Mouse (Mus musculus): Measurements from ENCODE around the gene B4galt7. TPM values are rescaled to one million over a fixed set of nuclear protein-coding genes. Genes with fewer than 3 reads are reported as not detected.

The B4galt7 gene
- total RNA-seq, 2 experiments from 2014 or later, result 23.1 to 23.8 TPM

Other genes with a start within 250 kb of the B4galt7 start
- 10 to 100 TPM; 44.7 to 49.4 TPM for gene Lman2, start 237.1 kb upstream of the B4galt7 start, total RNA-seq (2021)
- 10 to 100 TPM; 28.6 to 37.0 TPM for gene Rgs14, start 230.2 kb upstream of the B4galt7 start, total RNA-seq (2021)
- not detected for gene Slc34a1, start 201.7 kb upstream of the B4galt7 start, total RNA-seq (2021)
- under 1 TPM in 1 of 2 experiments, not detected in 1; 0.75 TPM for gene Pfn3, start 184.7 kb upstream of the B4galt7 start, total RNA-seq (2021)
- 1 to 10 TPM in 1 of 2 experiments, under 1 TPM in 1; 0.37 to 1.2 TPM for gene F12, start 173.1 kb upstream of the B4galt7 start, total RNA-seq (2021)
- gene Grk6, start 154.8 kb upstream of the B4galt7 start, total RNA-seq (2021), result 10 to 100 TPM; 76.4 to 79.2 TPM
- gene Prr7, start 135.6 kb upstream of the B4galt7 start, total RNA-seq (2021), result 100 to 1,000 TPM in 1 of 2 experiments, 10 to 100 TPM in 1; 98.1 to 112 TPM
- gene Dbn1, start 111.8 kb upstream of the B4galt7 start, total RNA-seq (2021), result 100 to 1,000 TPM; 392 to 399 TPM
- 10 to 100 TPM; 66.1 to 68.9 TPM for gene Pdlim7, start 86.2 kb upstream of the B4galt7 start, total RNA-seq (2021)
- gene Dok3, start 70.6 kb upstream of the B4galt7 start, total RNA-seq (2021), result 1 to 10 TPM; 5.0 to 6.5 TPM
- gene Ddx41, start 63.2 kb upstream of the B4galt7 start, total RNA-seq (2021), result 10 to 100 TPM; 36.9 to 46.6 TPM
- gene Fam193b, start 28.8 kb upstream of the B4galt7 start, total RNA-seq (2021), result 10 to 100 TPM; 61.9 to 82.4 TPM
- gene Tmed9, start 26.2 kb upstream of the B4galt7 start, total RNA-seq (2021), result 100 to 1,000 TPM; 127 to 128 TPM
- 10 to 100 TPM; 51.5 to 59.9 TPM for gene Caml, start 23.1 kb downstream of the B4galt7 start, total RNA-seq (2021)
- gene Ddx46, start 35.1 kb downstream of the B4galt7 start, total RNA-seq (2021), result 10 to 100 TPM; 49.4 to 55.2 TPM
- gene B230219D22Rik, start 93.2 kb downstream of the B4galt7 start, total RNA-seq (2021), result 10 to 100 TPM; 82.3 to 83.3 TPM
- gene Txndc15, start 114.8 kb downstream of the B4galt7 start, total RNA-seq (2021), result 10 to 100 TPM; 58.3 to 61.4 TPM
- gene Pcbd2, start 127.5 kb downstream of the B4galt7 start, total RNA-seq (2021), result 10 to 100 TPM; 28.3 to 36.1 TPM
- gene Catsper3, start 184.7 kb downstream of the B4galt7 start, total RNA-seq (2021), result under 1 TPM in 1 of 2 experiments, not detected in 1; 0.37 TPM
- not detected for gene Pitx1, start 236.3 kb downstream of the B4galt7 start, total RNA-seq (2021)